Mouse (Mus musculus): ENCODE measurements at regions not wholly inside any gene's neighbourhood (a gene's known extent, or its start where the extent isn't known, plus 50 kb on each side); places are given as distances from the start of the nearest gene placed in this dataset.

- TF ChIP-seq CTCF (IDR thresholded peaks at IDR 0.05; ENCODE audit: low read depth): peak; percentile 19; the same call in 1 of the 2 replicates
- TF ChIP-seq EP300 (IDR thresholded peaks at IDR 0.05; ENCODE audit: low read depth): no peak
These were observed 451.1 kb upstream of the Fam98a start for GRCm38 (mm10) chr17:76002836-76003235.
